Mouse (Mus musculus) gastrocnemius, adult 8-10 months (tissue): ENCODE results near the gene Pdzd8. TPM values are rescaled to one million over a fixed set of nuclear protein-coding genes. Genes with fewer than 3 reads are reported as not detected.

Experiments
- DNase-seq, 2 experiments: peaks; one replicate each; pipeline ENCODE4 v3.0.0; 2022; ENCODE audit warnings: low spot score in 2 of 2
- total RNA-seq, 4 experiments: library from RNA; stranded (reverse); gene quantifications; 2 replicates each; pipeline ENCODE4 v1.2.4; 2022

Gene Pdzd8
- total RNA-seq, 4 experiments from 2014 or later = 13.5 to 15.2 (median 14.3) TPM

DNA sequence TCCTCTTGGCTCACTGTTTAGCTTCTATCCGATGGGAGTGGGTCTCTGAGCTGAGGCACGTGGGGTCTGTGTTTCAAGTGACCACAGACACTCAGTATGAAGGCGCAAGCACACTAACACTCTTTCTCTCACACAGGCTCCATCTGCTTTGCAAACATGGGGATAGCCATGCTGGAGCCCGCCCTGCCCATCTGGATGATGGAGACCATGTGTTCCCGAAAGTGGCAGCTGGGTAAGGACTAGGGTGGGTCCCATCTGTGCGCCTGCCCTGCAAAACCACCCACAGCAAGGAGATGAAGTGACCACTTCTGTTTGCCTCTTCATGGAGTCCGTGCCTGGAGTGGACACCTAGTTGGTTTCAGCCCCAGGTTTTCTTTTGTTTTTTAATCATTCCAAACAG is 69.2 kb downstream of the Pdzd8 start:
- no peak for DNase-seq

DNA sequence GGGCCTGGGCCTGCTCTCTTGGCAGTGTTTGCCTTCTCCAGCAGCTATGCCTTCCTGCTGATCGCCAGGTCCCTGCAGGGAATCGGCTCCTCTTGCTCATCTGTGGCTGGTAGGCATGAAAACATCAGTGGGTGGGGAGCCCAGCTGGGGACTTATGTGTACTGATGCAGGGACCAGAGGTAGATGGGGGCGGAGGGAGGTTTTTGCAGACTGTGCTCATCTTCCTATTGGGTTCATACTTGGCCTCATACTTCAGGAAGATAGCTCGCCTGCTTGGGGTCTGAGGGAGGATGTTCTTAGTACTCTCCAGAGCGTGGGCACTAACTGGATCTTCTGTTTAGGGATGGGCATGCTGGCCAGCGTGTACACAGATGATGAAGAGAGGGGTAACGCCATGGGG is 72.4 kb downstream of the Pdzd8 start:
- no peak for DNase-seq

DNA sequence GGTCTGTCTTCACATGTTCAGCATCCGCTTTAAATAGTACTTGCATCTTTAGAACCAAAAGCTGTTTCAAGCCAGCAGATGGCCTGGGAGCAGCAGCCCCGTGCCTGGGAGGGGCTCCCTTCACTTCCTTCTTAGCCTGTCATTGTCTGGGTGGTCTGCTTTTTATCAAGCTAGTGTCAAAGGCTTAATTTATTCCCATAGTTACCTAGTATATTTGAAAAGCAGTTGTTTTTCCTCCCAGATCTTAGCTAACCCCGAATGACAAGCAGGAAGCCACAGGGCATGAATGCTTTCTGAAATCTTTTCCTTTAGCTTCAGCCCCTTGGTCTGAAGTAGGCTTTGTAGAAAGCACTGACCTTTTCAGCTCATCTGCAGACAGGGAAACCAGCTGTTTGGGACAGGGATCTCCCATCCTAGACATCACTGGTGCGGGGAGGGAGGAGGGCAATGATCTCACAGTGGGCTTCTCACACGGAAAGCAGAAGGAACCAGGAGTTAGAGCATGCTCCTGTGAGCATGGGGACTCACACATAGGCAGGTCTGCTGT is 78.1 kb downstream of the Pdzd8 start:
- DNase-seq = no peak

DNA sequence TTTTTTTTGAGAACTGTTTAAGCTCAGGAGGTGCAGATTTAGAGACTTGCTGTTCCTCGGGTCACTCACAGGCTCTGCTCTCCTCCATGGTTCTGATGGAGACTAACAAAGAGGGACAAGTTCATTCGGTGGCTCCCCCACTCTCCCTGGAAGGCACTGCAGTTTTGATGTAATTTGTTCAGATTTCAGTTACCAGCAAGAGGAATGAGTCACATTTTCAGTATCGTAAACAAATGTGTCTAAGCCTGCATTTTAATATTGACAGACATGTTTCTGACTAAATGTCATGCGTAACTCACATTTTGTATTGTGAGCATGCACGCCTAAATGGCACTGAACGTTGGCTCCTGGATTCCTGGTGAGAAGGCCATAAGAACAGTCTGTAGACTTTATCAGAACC is 79.7 kb downstream of the Pdzd8 start:
- DNase-seq = no peak

DNA sequence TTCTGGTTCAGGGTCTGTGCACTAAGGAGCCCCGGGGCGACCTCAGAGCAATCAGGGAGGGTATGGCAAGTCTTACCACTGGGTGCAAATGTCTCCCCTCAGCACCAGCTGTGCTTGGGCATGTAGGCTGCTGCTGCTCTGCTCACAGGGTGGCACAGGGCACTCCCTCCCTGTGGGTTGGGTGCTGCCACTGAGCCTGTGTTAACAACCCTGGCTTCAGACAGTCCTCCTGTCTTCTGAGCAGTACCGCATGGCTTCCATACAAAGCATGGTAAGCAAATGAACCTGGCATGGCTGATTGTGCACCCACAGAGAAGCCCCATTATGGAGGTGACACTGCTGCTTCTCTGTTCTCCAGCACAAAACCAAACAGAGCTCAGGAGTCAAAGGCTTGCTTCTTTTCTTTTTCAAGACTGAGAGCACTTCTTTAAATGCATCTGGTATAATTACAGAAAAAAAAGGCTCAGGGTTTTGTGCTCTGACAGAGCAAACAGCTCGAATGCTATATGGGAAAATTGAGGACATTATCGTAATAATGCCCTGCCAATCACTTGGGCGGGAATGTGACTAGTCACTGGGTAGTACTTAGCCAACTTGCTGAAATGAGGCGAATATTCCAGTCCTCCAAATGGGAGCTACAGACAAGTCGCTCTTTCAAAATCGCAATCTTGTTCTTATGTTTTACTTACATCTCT is 80.6 kb downstream of the Pdzd8 start:
- DNase-seq = no peak

DNA sequence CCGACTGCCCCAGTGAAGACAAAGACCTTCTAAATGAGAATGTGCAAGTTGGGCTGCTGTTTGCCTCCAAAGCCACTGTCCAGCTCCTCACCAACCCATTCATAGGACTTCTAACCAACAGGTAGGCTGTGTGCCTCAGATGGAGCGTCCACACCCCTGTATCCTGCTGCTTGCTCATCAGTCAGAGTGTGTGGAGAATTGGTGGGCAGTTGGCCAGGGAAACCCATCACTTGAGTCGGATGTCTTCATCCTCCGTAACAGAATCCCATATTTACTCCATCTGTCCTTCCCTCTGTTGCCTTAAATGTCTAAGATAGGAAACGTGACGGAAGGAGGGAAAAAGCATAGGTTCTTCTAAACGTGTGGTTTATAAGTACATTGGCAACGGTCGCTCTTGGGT is 82.4 kb downstream of the Pdzd8 start:
- DNase-seq = no peak

DNA sequence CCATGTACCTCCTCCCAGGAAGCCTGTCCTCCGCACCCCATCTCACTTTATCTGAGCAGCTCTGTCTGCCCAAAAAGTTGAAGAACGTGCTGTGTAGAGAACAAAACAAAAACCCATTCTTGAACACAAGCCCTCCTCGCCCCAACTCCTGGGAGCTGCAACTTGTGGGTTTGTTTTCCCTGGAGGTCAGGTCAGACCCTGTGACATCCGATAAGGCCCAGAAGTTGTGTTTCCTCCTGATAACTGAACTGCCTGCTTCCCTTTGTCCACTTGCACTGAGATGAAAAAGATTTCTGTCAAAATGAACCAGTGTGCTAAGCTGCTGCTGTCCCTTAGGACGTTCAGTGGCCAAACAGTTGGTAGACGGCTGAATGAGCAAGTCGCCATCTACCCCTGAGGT is 84.0 kb downstream of the Pdzd8 start:
- no peak for DNase-seq

DNA sequence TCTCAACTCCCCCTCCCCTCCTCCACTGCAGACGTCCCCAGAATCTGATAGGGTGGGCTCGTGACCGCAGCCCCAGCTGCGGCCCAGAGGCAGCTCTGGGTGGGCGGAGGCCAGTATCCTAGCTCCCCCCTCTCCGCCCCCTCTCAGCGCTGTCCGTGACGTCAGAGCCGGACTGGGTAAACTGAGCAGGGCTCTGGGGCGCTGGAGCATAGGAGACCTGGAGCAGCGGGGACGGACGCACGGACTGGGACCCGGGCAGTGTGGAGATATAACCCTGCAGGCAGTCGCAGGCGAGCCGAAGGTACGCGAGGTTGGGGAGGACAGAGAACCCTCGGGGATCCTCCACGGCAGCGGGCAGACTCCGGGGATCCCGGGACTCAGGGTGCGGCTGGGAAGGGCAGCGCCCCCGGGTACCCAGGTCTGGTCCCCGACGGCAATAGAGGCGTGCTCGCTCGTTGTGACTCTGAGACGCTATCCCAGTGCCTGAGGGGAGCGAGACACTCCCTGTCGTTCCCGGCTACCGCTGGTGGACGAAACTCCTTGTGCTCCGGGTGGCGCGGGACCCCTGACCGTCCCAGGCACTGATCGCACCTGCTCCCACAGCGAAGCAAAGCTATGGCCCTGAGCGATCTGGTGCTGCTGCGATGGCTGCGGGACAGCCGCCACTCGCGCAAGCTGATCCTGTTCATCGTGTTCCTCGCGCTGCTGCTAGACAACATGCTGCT is 84.7 kb downstream of the Pdzd8 start, which contains the start of gene Slc18a2:
TSS of gene Slc18a2 (plus strand) at position 179 of the 725 bp plus-strand sequence.
- DNase-seq = no peak

DNA sequence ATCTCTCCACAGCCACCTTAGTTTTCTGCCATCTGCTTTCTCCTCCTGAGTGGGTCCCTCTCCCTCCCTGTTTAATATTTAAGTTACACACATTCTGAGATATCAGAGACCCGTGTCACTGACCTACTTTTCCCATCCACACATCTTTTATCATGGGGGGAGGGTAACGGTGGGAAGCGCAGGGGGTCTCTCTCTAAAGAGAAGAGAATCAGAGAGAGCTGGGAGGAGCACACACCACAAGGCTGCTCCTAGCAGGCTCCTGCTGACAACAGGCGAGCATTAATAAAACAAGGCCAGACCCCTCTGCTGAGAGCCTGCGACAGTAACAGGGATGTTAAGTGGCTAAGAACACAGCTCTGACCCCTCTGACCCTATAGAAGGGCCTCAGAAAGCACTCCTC is 85.9 kb downstream of the Pdzd8 start:
- no peak for DNase-seq

DNA sequence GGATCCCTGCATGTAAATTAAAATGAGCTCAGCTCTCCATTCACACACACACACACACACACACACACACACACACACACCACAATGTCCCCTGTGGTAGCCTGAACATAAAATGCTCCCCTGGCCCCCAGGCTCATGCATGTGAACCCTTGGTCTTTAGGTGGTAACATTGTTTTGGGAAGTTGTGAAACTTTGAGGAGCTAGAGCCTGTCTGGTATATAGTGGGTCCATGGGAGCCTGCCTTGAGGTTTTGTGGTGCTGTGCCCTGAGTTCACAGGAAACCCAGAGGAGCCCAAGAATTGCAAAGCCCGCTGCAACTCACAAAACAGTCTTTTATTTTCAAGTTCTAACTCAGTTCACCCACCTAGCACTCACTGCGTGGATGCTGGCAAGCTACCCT is 92.9 kb downstream of the Pdzd8 start:
- no peak for DNase-seq

DNA sequence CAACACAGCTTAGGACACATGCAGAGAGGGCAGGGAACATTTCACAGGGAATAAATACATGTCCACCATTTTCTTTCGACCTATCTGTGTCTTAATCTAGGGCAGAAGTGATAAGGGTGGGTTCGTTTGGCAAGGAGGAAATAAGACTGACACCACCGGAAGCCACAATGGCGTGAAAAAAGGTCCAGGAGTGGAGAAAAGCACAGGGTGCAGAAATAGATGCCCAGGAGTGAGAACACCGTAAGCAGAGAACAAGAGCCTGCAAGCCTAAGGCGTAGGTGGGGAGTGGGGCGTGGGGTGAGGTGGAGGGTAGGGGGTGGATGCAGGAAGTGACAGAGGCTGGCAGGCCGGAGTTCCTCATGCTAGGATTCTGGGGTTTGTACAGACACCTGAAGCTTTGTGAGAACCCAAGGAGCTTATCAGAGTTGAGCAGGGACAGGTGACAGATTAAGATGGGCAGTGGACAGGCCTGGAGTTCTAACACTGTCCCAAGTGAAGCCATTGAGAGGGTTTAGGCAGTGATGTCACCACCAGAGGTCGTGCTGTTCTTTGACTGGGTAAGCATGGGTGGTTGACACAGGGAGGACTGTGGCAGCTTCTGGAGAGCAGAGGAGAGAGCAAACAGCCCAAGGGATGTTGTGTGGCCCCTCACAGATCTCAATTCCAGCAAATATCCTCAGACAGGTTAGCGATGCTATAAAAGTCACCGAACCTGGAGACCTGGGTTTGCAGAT is 96.9 kb downstream of the Pdzd8 start:
- no peak for DNase-seq

DNA sequence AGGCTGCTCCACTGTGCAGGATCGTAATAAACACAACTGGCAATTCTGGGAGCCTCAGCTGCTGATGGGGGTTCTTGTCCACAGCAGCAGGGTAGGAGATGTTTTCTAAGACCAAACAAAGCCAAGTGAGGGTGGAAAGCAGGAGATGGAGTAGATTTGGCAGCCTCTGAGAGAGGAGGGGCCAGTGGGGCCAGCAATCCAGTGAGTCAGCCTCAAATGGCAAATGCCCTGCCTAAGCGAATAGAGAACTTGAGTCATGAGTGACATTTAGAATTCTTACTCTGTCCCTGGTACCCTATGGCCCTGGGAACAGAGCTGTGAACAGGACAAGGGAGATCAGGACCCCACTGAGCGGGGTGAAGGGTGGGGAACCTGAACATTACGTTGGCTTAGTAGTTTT is 97.4 kb downstream of the Pdzd8 start:
- DNase-seq = no peak

Other genes with a start within 250 kb of the Pdzd8 start
- not detected for gene Vax1, start 175.7 kb downstream of the Pdzd8 start, total RNA-seq
- gene Kcnk18, start 126.6 kb downstream of the Pdzd8 start, total RNA-seq = not detected
- gene Slc18a2, start 84.9 kb downstream of the Pdzd8 start, total RNA-seq = under 1 TPM in 3 of 4 experiments, not detected in 1; 0.07 to 0.21 (median 0.18) TPM
- gene Rps12-ps3, start 23.5 kb downstream of the Pdzd8 start, total RNA-seq = 100 to 1,000 TPM; 216 to 382 (median 277) TPM
- under 1 TPM; 0.38 to 0.97 (median 0.50) TPM for gene Emx2, start 112.6 kb upstream of the Pdzd8 start, total RNA-seq